Mouse (Mus musculus) midbrain, embryonic 16.5 days (tissue): Measurements from ENCODE around the gene Cd34. TPM values are rescaled to one million over a fixed set of nuclear protein-coding genes. Genes with fewer than 3 reads are reported as not detected.
A peak's percentile ranks its signal among the peaks of the same experiment; 100 is the strongest.

Source experiments
- ATAC-seq: fragments of 200-750 bp; cut with Nextera tagmentation; 2 replicates; pipeline ENCODE4 v1.8.0; 2017; ENCODE audit warnings: moderate TSS enrichment
- H3K27ac ChIP-seq: fragments of 300-500 bp; sonication (generic); 2 replicates; pipeline ENCODE4 v1.5.1; 2014; ENCODE audit warnings: mild to moderate bottlenecking, low read length, mixed read lengths
- H3K27me3 ChIP-seq: fragments of 300-500 bp; sonication (generic); 2 replicates; pipeline ENCODE4 v1.6.1; 2014; ENCODE audit warnings: low read depth, low read length, mixed read lengths; ENCODE audit not compliant: control insufficient read depth, insufficient read depth
- H3K36me3 ChIP-seq: fragments of 300-500 bp; sonication (generic); 2 replicates; pipeline ENCODE4 v1.6.1; 2014; ENCODE audit warnings: mild to moderate bottlenecking, low read length, moderate library complexity, mixed read lengths; ENCODE audit not compliant: control insufficient read depth, insufficient read depth
- H3K4me1 ChIP-seq: fragments of 300-500 bp; sonication (generic); 2 replicates; pipeline ENCODE4 v1.6.1; 2014; ENCODE audit warnings: mild to moderate bottlenecking, low read length, mixed read lengths; ENCODE audit not compliant: control insufficient read depth, insufficient read depth
- H3K4me2 ChIP-seq: fragments of 300-500 bp; sonication (generic); 2 replicates; pipeline ENCODE4 v1.6.1; 2014; ENCODE audit warnings: mild to moderate bottlenecking, low read length, mixed read lengths
- H3K4me3 ChIP-seq: fragments of 300-500 bp; sonication (generic); 2 replicates; pipeline ENCODE4 v1.5.1; 2014; ENCODE audit warnings: low read depth, mild to moderate bottlenecking, low read length, moderate library complexity, mixed read lengths
- H3K9ac ChIP-seq: fragments of 300-500 bp; sonication (generic); 2 replicates; pipeline ENCODE4 v1.6.1; 2014; ENCODE audit warnings: low read depth, low read length, mixed read lengths
- H3K9me3 ChIP-seq: fragments of 300-500 bp; sonication (generic); replicated peaks from 2 replicates; pipeline ENCODE4 v1.6.1; 2014; ENCODE audit warnings: mild to moderate bottlenecking, low read length, mixed read lengths; ENCODE audit not compliant: control insufficient read depth, poor library complexity, severe bottlenecking
- WGBS: fragments of 180-500 bp; shearing (Covaris S2); extraction: QIAGEN DNeasy Blood & Tissue Kit; methylation state at CpG from one replicate; pipeline ENCODE4 v1.1.7; 2014; 5-methylcytosine and 5-hydroxymethylcytosine counted together
- polyA plus RNA-seq: library from polyadenylated mRNA; unstranded; fragments of >200 nt; fragmentation: Nextera tagmentation; extraction: Ambion mirVana; gene quantifications from 2 replicates; pipeline ENCODE4 v1.2.1, GENCODE M21; 2015

Gene Cd34
- polyA plus RNA-seq, 1 experiment from 2014 or later, result 22.5 TPM

DNA sequence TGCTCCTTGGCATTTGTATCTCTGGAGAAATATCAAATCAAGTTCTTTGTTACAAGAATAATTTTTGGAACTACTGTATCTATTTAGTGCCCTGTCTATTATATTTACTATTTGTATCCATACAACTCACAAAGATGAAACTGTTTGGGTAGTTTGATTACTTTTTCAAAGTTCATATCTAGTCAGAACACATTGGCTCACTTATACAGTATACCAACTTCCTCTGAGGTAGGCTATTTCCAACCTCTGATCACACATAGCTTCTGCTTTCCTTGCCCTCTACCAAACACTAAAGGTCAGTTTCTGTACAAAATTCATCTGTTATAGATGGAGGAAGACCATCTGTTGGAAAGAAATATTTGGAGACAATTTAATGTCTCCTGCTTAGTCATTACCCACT is 16.1 kb downstream of the Cd34 start:
- Histone ChIP-seq H3K27ac (no peak overlapping the region), H3K4me2 (no peak overlapping the region), H3K4me3 (no peak overlapping the region), H3K9me3 (no peaks in the 10 kb centered on the region), H3K27me3 (no peaks in the 10 kb centered on the region), H3K9ac (no peak overlapping the region), H3K36me3 (no peaks in the 10 kb centered on the region), H3K4me1 (no peaks in the 10 kb centered on the region)
- ATAC-seq, result no peak

DNA sequence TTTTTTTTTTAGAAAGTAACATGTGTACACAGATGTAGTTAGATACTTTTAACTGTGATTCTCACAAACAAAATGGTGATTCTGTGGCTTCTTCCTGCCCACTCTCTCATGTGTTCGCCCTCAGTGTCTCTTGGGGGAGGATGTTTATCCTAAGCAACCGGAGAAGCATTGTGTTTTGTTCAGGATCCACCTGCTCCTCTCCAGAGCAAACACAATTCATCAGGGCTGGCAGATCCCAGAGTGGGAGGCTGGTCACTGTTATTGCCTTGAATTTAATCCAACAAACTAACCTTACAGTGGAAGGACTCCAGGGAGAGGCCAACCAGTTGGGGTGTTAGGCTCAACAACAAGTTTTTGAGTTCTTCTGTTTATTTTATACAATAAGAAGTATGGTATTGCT is 17.1 kb downstream of the Cd34 start:
- H3K4me3 ChIP-seq, result no peak overlapping the region
- H3K4me1 ChIP-seq, result no peaks in the 10 kb centered on the region
- no peaks in the 10 kb centered on the region for H3K9me3 ChIP-seq
- H3K27me3 ChIP-seq, result no peaks in the 10 kb centered on the region
- no peak overlapping the region for H3K9ac ChIP-seq
- H3K27ac ChIP-seq, result no peak overlapping the region
- H3K36me3 ChIP-seq, result no peaks in the 10 kb centered on the region
- H3K4me2 ChIP-seq, result no peak overlapping the region
- ATAC-seq, result no peak
- 62% methylated on average over 2 of the region's 2 CpGs for WGBS

DNA sequence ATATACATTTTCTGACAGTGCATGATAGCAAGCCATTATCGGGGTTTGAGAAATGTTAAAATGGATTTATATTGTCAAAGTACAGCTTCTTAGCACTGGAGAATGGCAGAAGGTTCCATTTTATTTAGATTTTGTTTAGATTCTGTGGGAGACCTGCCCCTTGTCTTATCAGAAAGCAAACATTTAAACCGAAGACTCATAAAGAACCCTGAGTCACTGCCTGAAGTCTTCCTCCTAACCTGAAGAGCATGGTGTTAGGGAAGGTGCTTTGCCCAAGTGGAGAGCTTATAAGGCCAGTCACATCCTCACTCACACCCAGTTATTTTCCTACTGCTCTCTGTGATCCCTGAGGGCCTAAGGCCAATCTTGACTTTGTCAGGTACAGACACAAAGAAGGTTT is 18.4 kb downstream of the Cd34 start:
- H3K27ac ChIP-seq, result no peak overlapping the region

DNA sequence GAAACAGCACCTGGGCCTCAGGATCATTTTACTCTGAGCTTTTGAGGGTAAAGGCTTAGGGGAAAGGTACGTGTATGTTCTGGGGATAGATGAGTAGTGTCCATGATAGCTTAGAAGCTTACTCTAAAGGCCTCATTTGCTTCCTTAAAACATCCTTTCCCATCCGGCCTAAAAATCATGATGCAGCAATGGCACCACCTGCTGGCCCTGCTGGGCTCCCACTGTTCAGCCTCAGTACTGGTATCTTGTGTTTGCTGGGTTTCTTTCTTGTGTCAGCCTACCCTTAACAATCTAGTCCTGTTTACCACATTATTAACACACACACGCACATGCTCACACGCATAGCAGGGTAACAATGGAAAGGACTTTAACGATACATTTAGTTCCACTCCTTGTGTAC is 23.6 kb downstream of the Cd34 start:
- H3K4me3 ChIP-seq, result no peak overlapping the region
- no peak overlapping the region for H3K9ac ChIP-seq
- no peak overlapping the region for H3K27ac ChIP-seq
- H3K4me2 ChIP-seq, result no peak overlapping the region
- H3K4me1 ChIP-seq, result no peaks in the 10 kb centered on the region
- no peaks in the 10 kb centered on the region for H3K9me3 ChIP-seq
- peak; percentile 62; the same call in 1 of the 2 replicates for ATAC-seq
- H3K27me3 ChIP-seq, result no peaks in the 10 kb centered on the region
- WGBS, result 29% methylated on average over 5 of the region's 5 CpGs
- no peaks in the 10 kb centered on the region for H3K36me3 ChIP-seq

More for the DNA sequence above, 18.4 kb downstream of the Cd34 start:
- Histone ChIP-seq H3K27me3 (no peaks in the 10 kb centered on the region), H3K36me3 (no peaks in the 10 kb centered on the region), H3K4me1 (no peaks in the 10 kb centered on the region), H3K9me3 (no peaks in the 10 kb centered on the region), H3K4me3 (no peak overlapping the region), H3K9ac (no peak overlapping the region), H3K4me2 (no peak overlapping the region)
- 91% methylated on average over 2 of the region's 2 CpGs for WGBS
- no peak for ATAC-seq

DNA sequence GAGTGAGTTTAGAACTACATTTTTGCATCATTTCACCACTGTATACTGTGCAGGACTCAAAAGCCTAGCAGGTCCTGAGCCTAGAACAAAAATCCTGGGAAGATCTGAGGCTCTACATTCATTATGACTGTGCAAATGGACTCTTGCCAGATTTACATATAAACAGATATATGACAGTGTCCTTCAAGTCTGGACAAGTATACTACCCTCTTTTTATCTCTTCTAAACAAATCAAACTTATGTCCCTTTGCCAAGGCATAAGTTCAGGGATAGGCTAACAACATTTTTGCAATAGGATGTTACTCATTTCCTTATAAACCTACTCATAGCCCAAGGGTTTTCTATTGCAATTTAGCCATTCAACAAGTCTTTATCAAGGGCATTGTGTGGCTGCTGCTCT is 24.1 kb downstream of the Cd34 start:
- H3K9me3 ChIP-seq, result no peaks in the 10 kb centered on the region
- no peak overlapping the region for H3K9ac ChIP-seq
- H3K36me3 ChIP-seq, result no peaks in the 10 kb centered on the region
- ATAC-seq, result no peak
- no peak overlapping the region for H3K27ac ChIP-seq
- H3K4me3 ChIP-seq, result no peak overlapping the region
- no peaks in the 10 kb centered on the region for H3K27me3 ChIP-seq
- H3K4me1 ChIP-seq, result no peaks in the 10 kb centered on the region
- H3K4me2 ChIP-seq, result no peak overlapping the region

DNA sequence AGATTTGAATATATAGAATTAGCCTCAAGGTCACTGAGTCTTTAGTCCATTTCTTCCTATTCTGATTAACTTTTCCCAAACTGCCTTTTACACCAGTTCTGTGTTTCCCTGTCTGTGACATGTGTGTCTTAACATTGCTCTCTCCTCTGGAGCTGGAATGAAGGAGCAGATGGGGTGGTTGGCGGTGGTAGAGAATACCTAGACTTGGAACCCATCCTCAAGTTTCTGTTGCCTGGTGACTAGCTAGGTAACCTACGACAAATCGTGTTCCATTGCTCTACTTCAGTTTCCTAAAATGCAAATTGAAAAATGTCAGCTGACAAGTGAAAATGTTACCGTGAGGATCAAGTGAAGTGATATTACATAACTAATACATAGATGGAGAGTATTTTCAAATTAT is 33.4 kb downstream of the Cd34 start:
- Histone ChIP-seq H3K27me3 (no peaks in the 10 kb centered on the region), H3K4me2 (no peak overlapping the region), H3K4me1 (no peaks in the 10 kb centered on the region), H3K9me3 (no peaks in the 10 kb centered on the region), H3K4me3 (no peak overlapping the region), H3K9ac (no peak overlapping the region), H3K27ac (no peak overlapping the region), H3K36me3 (no peaks in the 10 kb centered on the region)
- WGBS, result 87% methylated on average over 4 of the region's 4 CpGs
- no peak for ATAC-seq

DNA sequence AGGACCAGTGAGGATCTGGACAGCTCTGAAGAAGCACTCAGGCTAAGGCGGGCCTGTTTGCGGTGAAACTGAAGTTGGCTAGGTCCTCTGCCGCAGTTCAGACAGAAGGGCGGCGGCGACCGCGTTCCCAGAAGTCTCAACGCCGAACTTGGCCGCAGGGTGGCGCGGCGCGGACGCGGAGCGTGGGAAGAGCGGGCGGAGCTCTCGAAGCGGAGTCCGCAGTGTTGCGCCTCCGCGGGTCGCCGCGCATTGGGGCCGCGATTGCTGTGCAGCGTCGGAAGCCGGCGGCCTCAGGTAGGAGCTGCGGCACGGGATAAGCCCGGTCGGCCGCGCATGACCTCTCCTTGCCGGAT is 37.5 kb downstream of the Cd34 start:
- Histone ChIP-seq H3K36me3 (no peaks in the 10 kb centered on the region), H3K4me1 (peaks cover 18% of the 10 kb centered on the region), H3K4me2 (peak overlapping the region; percentile 88), H3K27me3 (no peaks in the 10 kb centered on the region), H3K9me3 (no peaks in the 10 kb centered on the region), H3K4me3 (peak overlapping the region; percentile 78), H3K9ac (peak overlapping the region; percentile 94), H3K27ac (peak overlapping the region; percentile 87)
- peak; percentile 86 for ATAC-seq
- 1% methylated on average over 41 of the region's 42 CpGs for WGBS

DNA sequence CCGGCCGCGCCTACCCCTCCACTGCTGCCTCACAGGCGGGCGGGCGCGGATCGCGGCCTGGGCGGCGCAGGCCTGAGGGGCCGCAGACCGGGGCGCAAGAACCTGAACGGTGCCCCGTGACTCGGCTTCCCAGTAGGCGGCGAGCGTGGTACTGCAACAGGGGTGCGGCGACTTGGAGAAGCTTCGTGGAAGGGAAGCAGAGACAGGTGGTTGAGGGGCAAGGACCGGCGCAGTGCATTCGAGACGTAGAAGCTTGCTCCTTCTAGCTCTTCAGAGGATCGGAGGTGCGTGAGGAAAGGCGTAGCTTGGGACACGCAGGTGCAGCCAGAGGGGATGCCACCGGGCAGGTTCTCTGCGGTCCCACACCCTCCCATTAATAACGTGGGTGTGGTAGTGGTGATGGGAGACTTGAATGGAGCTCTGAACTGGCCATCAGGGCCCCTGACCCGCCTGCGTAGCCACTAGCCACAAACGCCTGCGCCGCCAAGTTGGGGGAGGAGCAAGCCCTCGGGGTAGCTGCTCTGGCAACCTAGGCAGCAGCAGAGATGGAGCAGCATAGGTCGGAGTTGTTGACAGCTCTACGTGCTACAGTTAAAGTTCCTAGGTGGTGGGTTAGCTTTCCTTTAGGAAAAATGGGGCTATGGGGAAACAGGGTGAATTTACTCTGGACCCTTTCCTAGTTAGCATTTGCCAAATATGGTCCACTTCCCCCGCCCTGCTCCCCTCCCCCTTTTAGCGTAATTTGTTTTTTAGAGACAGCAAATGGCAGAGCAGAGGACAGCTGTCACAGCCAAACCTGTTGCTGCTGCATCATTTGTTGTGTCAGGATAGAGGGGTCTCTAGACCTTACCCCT is 38.1 kb downstream of the Cd34 start:
- Histone ChIP-seq H3K9ac (peak overlapping the region; percentile 94), H3K27ac (peak overlapping the region; percentile 87), H3K4me1 (peaks cover 18% of the 10 kb centered on the region), H3K27me3 (no peaks in the 10 kb centered on the region), H3K4me2 (peak overlapping the region; percentile 88), H3K9me3 (no peaks in the 10 kb centered on the region), H3K36me3 (no peaks in the 10 kb centered on the region), H3K4me3 (peak overlapping the region; percentile 78)
- peak; percentile 88 for ATAC-seq
- WGBS, result under 1% methylated on average over 44 of the region's 44 CpGs

DNA sequence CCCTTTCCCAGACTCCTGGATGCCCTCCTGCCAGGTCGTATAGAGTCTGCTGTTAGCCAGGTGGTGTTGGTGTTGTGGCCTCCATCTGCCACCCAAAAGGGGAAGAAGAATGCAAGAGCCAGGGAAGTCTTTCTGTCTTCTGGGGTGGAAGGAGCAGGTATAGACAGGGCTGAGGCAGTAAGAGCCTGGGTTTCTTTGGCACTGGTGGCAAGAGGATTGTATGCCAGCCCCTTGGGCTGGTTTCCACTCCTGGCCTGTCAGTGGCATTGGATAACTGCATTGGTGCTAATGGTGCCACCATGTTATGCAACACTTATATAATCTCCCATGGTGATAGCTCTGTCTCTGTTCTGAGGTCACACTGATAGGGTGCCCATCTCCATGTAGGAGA is 38.7 kb downstream of the Cd34 start:
- Histone ChIP-seq H3K27me3 (no peaks in the 10 kb centered on the region), H3K9me3 (no peaks in the 10 kb centered on the region), H3K36me3 (no peaks in the 10 kb centered on the region), H3K27ac (peak overlapping the region; percentile 54; the same call in 1 of the 2 replicates), H3K4me2 (peak overlapping the region; percentile 88), H3K9ac (peak overlapping the region; percentile 94), H3K4me1 (peaks cover 18% of the 10 kb centered on the region), H3K4me3 (peak overlapping the region; percentile 78)
- peak; percentile 5; the same call in 1 of the 2 replicates for ATAC-seq
- WGBS, result 29% methylated on average over 1 of the region's 1 CpGs
